Mouse (Mus musculus): Measurements from ENCODE around the gene Ipmk.
"Not testable (repeated sequence)": the region's sequence is repeated elsewhere in the genome, so short reads cannot be mapped to it uniquely, and the experiment has no call there.

Gene Ipmk

DNA sequence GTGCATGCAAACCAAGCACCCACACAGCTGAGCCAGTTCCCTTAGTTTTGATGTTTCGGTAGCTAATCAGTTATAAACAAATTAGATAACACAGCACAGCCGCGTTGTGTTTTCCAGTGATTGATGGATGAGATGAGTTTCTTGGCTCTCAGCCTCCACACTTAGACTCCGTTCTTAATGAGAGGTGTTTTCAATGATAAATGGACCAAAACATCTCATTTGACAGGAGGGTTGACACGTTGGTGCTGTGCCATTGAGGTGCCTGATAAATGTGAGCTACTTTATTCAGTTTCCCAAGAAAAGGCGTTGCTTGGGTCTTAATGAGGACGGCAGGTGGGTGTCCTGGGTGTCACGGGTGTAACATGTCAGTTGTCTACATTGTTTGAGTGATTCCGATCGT is 79.8 kb downstream of the Ipmk start:
- no peak for DNase-seq

DNA sequence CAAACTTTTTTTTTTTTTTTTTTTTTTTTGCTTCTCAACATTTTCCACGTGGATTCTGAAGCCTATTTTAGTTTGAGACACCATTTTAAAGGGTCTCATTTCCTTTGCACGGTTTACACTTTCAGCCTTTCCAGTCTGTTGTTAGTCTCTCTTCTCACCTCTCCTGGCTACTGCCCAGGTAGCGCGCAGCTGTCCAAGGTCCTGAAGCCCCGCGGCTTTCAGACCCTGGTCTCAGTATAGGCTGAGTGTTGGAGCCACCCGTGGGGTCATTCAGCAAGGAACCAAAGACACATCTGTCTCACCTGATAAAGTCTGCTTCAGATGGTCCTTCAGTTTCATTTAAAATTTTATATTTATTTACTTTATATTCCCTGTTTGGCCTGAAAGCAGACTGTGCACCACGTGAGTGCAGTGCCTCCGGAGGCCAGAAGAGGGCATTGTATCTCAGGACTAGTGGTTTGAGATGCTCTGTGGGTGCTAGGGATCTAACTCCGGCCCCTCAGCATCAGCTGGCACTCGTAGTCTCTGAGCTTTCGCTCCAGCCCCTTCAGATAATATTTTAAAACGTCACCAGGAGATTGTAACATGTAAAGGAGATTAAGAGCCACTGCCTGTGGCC is 80.8 kb downstream of the Ipmk start:
- DNase-seq = no peak

DNA sequence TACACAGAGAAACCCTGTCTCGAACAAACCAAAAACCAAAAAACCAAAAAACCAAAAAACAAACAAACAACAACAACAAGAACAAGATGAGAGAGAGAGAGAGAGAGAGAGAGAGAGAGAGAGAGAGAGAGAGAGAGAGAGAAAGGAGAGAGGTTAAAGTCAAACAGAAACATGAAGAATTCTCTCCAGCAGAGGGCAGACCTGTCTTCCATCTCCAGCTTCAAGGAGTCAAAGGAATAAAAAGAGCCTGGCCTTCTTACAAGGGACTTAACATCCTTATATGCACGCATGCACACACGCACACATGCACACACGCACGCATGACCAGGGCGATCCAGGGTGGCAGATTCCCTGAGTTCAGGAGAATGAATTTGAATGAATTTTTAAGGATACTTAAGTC is 83.1 kb downstream of the Ipmk start:
- DNase-seq = no peak

DNA sequence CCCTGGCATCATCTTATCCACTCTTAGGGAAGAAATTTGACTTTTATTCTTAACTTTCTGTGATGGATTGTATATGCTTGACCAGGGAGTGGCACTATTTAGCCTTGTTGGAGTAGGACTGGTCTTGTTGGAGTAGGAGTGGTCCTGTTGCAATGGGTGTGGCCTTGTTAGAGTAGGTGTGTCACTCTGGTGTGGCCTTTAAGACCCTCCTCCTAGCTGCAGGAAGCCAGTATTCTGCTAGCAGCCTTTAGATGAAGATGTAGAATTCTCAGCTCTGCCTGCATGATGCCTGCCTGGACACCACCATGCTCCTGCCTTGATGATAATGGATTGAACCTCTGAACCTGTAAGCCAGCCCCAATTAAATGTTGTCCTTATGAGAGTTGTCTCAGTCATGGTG is 95.5 kb downstream of the Ipmk start:
- no peak for DNase-seq

DNA sequence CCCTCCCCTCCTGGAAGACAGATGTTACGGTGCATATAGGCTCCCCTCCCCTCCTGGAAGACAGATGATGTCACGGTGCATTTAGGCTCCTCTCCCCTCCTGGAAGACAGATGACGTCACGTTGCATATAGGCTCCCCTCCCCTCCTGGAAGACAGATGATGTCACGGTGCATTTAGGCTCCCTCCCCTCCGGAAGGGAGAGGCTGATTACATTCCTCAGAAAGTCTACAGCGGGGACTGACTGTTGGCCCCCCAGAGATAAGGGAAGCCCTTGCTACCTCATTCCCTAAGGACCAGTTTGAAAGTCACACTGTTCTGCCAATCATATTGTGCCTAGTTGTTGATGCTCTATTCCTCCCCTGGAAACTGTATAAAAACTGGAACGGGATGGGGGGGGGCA is 100.1 kb downstream of the Ipmk start:
- no peak for DNase-seq

DNA sequence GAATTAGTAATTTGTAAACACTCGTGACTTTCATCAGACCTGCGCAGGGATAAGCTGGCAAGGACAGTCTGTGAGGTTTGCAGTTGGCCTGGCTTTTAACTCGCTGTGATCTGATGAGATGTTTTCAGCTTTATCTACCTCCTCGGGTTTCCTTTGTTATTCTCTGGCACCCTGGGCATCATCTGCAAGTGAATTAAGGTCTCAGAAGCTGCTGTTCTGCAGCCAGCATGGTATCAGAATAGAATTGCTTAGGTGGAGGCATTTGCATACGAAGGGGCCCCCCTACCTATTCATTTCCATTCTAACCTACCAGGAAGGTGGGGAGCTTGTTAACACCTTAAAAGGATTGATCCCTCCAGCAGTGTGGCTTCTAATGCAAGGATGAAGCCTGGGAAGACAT is 100.7 kb downstream of the Ipmk start:
- no peak for DNase-seq

DNA sequence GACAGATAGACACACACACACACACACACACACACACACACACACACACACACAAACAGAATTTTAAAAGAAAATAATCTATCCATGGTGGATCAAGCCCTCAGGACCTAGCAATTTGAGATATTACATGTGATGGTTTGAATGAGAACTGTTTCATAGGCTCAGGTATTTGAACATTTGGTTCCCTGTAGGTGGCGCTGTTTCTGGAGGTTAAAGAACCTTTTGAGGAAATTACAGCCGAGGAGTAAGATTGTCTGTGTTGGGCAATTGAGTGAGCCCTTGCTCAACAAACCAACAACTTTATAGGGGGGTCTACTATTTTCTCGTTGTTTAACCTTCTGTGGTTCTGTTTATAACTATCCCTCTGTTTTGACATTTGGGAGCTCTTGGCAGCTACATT is 107.8 kb downstream of the Ipmk start:
- no peak for DNase-seq

DNA sequence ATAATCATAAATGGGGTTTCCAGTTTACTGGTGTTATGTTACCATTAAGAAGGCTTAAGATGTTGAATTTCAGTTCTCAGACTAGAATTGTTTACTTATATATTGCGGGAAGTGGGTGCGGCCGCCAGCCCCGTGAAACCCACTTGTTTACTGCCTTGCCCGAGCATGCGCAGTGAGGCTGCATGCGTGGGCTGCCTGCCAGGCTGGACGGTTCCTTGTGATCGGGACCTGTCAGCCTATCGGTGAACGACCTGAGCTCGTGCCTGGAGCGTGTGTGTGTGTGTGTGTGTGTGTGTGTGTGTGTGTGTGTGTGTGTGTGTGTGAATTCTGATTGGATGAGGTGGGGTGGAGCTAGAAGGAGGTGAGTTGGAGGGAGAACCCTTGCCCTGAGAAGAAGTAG is 114.8 kb downstream of the Ipmk start:
- DNase-seq = not testable (repeated sequence)

DNA sequence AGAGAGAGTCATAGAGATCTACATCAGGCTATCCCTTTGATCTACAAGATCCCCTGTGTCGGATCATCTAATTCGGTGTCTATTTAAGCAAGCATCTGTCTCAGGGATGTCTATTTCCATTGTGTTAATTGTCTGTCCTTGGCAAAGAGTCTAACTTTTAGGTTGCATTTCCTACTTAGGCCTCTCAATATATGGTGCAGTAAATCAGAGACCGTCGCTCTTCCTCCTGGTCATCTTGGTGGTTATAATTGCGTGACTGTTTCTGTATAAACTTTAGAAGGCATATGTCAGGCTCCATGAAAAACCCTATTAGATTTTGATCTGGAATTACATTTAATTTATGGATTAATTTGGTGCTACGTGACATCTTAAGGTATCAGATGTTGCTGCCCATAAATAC is 116.9 kb downstream of the Ipmk start:
- DNase-seq = no peak

DNA sequence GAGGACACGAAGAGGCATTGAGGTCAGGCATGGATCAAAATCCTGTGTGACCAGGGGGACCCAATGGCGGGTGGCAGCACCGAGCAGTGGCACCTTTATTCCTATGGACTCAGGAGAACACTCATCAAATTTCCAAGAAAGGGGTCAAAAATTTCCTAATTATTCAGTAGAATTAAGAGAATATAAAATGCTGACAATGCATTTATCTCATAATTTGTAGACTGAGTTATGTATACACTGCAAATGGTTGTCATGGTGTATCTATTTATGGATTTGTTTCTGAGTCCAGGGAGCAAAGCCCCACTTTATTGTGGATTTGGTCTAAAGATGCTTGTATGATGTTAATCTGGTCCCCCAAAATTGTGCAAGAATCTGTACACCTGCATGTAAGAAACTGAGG is 120.8 kb downstream of the Ipmk start:
- DNase-seq = no peak

DNA sequence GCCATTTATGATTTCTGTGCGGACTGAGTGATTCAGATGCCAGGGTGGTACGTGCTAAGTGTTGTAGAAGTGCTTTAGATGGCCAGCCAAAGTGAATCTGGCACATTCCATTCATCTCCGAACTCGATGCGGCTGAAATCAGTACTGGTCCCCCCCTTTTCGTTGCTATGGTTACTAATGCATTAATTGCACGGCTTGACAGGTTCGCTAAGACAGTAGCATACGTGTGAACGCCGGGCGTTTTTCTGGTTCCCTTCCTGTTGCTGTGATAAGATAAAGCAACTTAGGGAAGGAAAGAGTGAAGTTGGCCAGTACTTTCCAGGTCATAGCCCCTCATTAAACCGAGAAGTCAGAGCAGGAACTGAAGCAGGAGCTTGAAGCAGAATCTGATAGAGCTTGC is 122.2 kb downstream of the Ipmk start:
- no peak for DNase-seq

DNA sequence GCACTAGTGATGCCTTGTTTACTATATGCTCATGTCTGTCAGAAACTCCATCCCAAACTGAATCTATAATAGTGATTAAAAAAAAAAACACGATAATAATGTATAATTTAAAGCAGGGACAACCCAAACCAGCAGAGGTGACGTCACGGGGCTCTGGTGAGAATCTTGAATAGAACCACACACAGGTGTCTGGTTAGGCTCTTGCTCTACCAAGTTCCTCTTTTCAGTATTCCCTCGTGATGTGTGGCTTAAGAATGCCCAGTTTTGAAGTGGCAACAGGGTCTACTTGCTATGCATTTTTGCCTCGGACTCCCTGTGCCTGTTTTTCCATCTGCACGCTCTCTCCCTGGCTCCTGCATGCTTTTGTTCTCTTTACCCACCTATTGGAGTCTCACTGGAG is 124.5 kb downstream of the Ipmk start:
- no peak for DNase-seq

DNA sequence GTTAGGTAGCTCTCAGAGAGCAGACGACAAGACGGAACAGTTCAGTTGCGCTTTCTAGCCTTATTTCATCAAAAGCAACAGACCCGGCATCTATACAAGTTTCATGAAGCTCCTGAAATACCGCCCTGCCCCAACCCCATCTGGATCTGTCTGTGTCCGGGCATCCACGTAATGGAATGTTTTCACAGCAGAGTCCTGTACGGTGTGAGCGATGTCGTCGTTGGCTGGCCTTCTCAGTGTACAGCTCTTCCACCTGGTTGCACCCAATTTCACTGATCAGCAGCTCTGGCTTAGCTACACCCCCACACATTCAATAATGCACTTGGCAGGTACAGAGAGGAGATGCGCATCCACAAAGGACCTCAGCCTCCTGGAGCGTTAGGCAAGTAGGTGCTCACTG is 126.0 kb downstream of the Ipmk start:
- no peak for DNase-seq

DNA sequence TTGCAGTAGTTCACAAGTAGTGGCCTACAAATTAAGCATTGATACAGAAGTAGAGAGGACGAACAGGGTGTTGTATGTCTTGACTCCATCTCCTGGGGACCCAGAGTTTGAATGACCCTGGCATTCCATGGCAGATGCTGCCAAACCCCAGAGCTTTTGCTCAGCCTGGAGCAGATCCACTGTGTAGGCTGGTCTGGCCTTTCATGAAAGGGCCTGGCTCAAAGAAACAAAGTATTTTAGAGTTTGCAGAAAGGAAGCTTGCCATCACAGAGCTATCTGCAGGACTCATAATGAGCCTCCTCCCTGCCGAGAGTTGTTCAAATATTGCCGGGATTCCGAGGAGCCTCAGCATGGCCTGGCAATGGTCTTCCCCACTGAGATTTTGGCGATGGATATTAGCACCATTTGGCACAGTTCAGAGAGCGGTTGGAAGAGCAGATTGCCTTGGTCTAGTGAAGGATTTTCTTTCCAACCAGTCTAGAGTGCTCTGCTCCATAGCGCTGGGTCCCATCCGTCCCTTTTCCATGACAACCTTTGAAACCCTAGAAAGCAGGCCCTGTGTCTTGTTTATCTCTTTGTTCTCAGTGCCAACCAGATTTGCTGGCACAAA is 129.0 kb downstream of the Ipmk start:
- no peak for DNase-seq

DNA sequence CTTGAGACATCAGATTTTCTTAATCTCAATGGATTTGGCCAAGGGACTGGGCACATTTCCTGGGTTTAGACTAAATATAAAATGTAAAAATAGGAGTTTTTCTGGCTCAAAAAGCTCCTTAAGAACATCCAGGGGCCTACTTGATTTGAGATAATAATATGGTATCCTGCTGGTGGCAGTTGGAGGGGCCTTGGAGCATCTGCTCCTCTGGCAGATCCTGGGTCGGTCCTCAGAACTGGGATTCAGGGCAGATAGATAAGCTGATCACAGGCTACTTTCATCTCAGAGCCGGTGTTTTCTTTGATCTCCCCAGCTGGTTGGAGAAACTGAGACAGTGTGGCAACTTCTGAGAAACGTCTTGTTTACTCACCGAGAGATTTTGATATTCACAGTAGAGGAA is 129.6 kb downstream of the Ipmk start:
- no peak for DNase-seq

DNA sequence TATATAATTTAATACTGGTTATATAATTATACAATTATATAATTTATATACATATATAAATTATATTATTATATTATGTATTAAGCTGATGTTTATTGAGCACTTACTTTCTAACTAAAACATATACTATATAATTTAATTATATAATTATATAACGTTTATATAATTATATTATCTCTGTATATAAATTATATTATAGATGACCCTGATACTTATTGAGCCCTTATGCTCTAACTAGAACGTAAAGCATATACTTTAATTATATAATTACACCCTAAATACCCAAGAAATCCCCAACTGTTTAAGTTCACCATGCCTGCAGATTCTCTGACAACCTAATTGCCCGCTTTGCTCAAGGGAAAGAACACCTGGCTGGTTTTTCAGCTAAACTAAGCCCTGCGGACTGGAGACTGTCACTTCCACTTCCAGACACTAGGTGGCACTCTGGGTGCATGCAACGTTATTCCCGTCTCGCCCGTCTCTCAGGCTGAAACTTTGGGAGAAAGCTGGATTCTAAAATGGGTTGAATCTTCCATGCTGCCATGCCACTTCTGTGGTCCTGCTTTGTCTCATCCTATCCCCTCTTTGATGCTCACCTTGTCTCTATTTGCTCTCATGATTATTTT is 132.2 kb downstream of the Ipmk start:
- peak in 1 of 2 experiments; percentile 42 for DNase-seq
